Mouse (Mus musculus): ENCODE measurements around the gene Evx2.

GRCm38 (mm10) chr2:74655821-74656631 is 3.3 kb downstream of the Evx2 start:
- no peak for TF ChIP-seq CTCF (IDR thresholded peaks at IDR 0.05; ENCODE audit: low read depth)
- TF ChIP-seq EP300 (IDR thresholded peaks at IDR 0.05; ENCODE audit: low read depth): no peak

Data from liver, postnatal 0 days (tissue).